Mouse (Mus musculus): ENCODE data around the gene Hrg. TPM values are rescaled to one million over a fixed set of nuclear protein-coding genes. Genes with fewer than 3 reads are reported as not detected.
"Not testable (repeated sequence)": the region's sequence is repeated elsewhere in the genome, so short reads cannot be mapped to it uniquely, and the experiment has no call there.

Hrg gene
- total RNA-seq, 2 experiments from 2014 or later = not detected

- no peak for DNase-seq (ENCODE audit: extremely low spot score in 1 of 2, low spot score in 2 of 2)
- intact Hi-C loops (cut with DNase I) = no loop called here
- Histone ChIP-seq H3K27ac (no peak overlapping the region), H3K4me3 (no peak overlapping the region)
- TF ChIP-seq CTCF (IDR thresholded peaks at IDR 0.05) = no peak
Measured at GRCm38 (mm10) chr16:22931431-22932200, 19.3 kb upstream of the Hrg start.

GRCm38 (mm10) chr16:22937631-22938030, 13.2 kb upstream of the Hrg start:
- intact Hi-C loops (cut with DNase I) = no loop called here

GRCm38 (mm10) chr16:22938541-22938940, 12.3 kb upstream of the Hrg start:
- no peak for DNase-seq (ENCODE audit: extremely low spot score in 1 of 2, low spot score in 2 of 2)
- no peak overlapping the region for H3K27ac ChIP-seq
- intact Hi-C loops (cut with DNase I) = no loop called here
- no peak for TF ChIP-seq CTCF (IDR thresholded peaks at IDR 0.05)
- no peak overlapping the region for H3K4me3 ChIP-seq

More at GRCm38 (mm10) chr16:22937631-22938030, 13.2 kb upstream of the Hrg start:
- no peak overlapping the region for H3K4me3 ChIP-seq
- no peak for TF ChIP-seq CTCF (IDR thresholded peaks at IDR 0.05)
- DNase-seq (ENCODE audit: extremely low spot score in 1 of 2, low spot score in 2 of 2) = no peak
- H3K27ac ChIP-seq = no peak overlapping the region

GRCm38 (mm10) chr16:22939120-22939695, 11.7 kb upstream of the Hrg start:
- DNase-seq (ENCODE audit: extremely low spot score in 1 of 2, low spot score in 2 of 2) = no peak
- Histone ChIP-seq H3K4me3 (no peak overlapping the region), H3K27ac (no peak overlapping the region)
- no peak for TF ChIP-seq CTCF (IDR thresholded peaks at IDR 0.05)
- intact Hi-C loops (cut with DNase I) = no loop called here

GRCm38 (mm10) chr16:22941825-22942476, 8.9 kb upstream of the Hrg start:
- DNase-seq (ENCODE audit: extremely low spot score in 1 of 2, low spot score in 2 of 2); H3K27ac ChIP-seq; intact Hi-C loops (cut with DNase I); H3K4me3 ChIP-seq: not testable (repeated sequence)

GRCm38 (mm10) chr16:22947371-22947770, 3.5 kb upstream of the Hrg start:
- DNase-seq (ENCODE audit: extremely low spot score in 1 of 2, low spot score in 2 of 2) = no peak
- intact Hi-C loops (cut with DNase I) = no loop called here
- Histone ChIP-seq H3K4me3 (no peak overlapping the region), H3K27ac (no peak overlapping the region)
- no peak for TF ChIP-seq CTCF (IDR thresholded peaks at IDR 0.05)

GRCm38 (mm10) chr16:22953069-22953468, 2.2 kb downstream of the Hrg start:
- DNase-seq (ENCODE audit: extremely low spot score in 1 of 2, low spot score in 2 of 2) = no peak
- intact Hi-C loops (cut with DNase I) = loop anchor here (5.0 kb wide), 1 partner anchor 76 kb away; no protein-coding TSS in a partner anchor
- H3K4me3 ChIP-seq = no peak overlapping the region
- TF ChIP-seq CTCF (IDR thresholded peaks at IDR 0.05) = peak; percentile 25
- H3K27ac ChIP-seq = no peak overlapping the region

- Histone ChIP-seq H3K4me3 (no peak overlapping the region), H3K27ac (no peak overlapping the region)
- intact Hi-C loops (cut with DNase I) = no loop called here
- TF ChIP-seq CTCF (IDR thresholded peaks at IDR 0.05) = no peak
- no peak for DNase-seq (ENCODE audit: extremely low spot score in 1 of 2, low spot score in 2 of 2)
Measured at GRCm38 (mm10) chr16:22955397-22956084, 4.7 kb downstream of the Hrg start.

- TF ChIP-seq CTCF (IDR thresholded peaks at IDR 0.05) = no peak
Measured at GRCm38 (mm10) chr16:22956085-22956439, 5.2 kb downstream of the Hrg start.

GRCm38 (mm10) chr16:22961073-22961472, 10.2 kb downstream of the Hrg start:
- intact Hi-C loops (cut with DNase I) = no loop called here
- Histone ChIP-seq H3K4me3 (no peak overlapping the region), H3K27ac (no peak overlapping the region)
- TF ChIP-seq CTCF (IDR thresholded peaks at IDR 0.05) = no peak
- no peak for DNase-seq (ENCODE audit: extremely low spot score in 1 of 2, low spot score in 2 of 2)

More at GRCm38 (mm10) chr16:22956085-22956439, 5.2 kb downstream of the Hrg start:
- no peak overlapping the region for H3K4me3 ChIP-seq
- intact Hi-C loops (cut with DNase I) = no loop called here
- no peak overlapping the region for H3K27ac ChIP-seq
- DNase-seq (ENCODE audit: extremely low spot score in 1 of 2, low spot score in 2 of 2) = no peak

- DNase-seq (ENCODE audit: extremely low spot score in 1 of 2, low spot score in 2 of 2) = no peak
- no peak overlapping the region for H3K4me3 ChIP-seq
- no peak for TF ChIP-seq CTCF (IDR thresholded peaks at IDR 0.05)
- intact Hi-C loops (cut with DNase I) = no loop called here
- no peak overlapping the region for H3K27ac ChIP-seq
Measured at GRCm38 (mm10) chr16:22962256-22962655, 11.4 kb downstream of the Hrg start.

- no peak for DNase-seq (ENCODE audit: extremely low spot score in 1 of 2, low spot score in 2 of 2)
- intact Hi-C loops (cut with DNase I) = no loop called here
- H3K27ac ChIP-seq = no peak overlapping the region
- no peak for TF ChIP-seq CTCF (IDR thresholded peaks at IDR 0.05)
- no peak overlapping the region for H3K4me3 ChIP-seq
Measured at GRCm38 (mm10) chr16:22963293-22963692, 12.4 kb downstream of the Hrg start.
